Mouse (Mus musculus) gastrocnemius, postnatal 25 days (tissue): ENCODE measurements around the gene Gga2. TPM values are rescaled to one million over a fixed set of nuclear protein-coding genes. Genes with fewer than 3 reads are reported as not detected.

Experiments used
- DNase-seq: peaks from one replicate; pipeline ENCODE4 v3.0.0; 2022
- long read RNA-seq, 2 experiments: library from polyadenylated mRNA; stranded (forward); transcript quantifications; one replicate each; pipeline ENCODE4 v2.0.0; 2021
- total RNA-seq, 2 experiments: library from RNA; stranded (reverse); gene quantifications; 1 replicate in 1 of 2; 2 replicates in 1 of 2; pipeline ENCODE4 v1.2.3; 2021

Gene Gga2
- total RNA-seq: 10 to 100 TPM; 13.2 to 22.4 TPM
- long read RNA-seq, experiment 1, full-length matches to known transcripts: 14 of 17 reads
- long read RNA-seq, experiment 1, partial matches to known transcripts: 1 of 17 reads
- long read RNA-seq, experiment 1, other reads (novel, unspliced or antisense): 2 of 17 reads
- long read RNA-seq, experiment 2, full-length matches to known transcripts: 25 of 29 reads
- long read RNA-seq, experiment 2, partial matches to known transcripts: 2 of 29 reads
- long read RNA-seq, experiment 2, other reads (novel, unspliced or antisense): 2 of 29 reads

GRCm38 (mm10) chr7:122020667-122021354 is at the start of gene Gga2:
Gga2 (minus strand) TSS chr7:122021222.
- DNase-seq: peak; percentile 90

DNA sequence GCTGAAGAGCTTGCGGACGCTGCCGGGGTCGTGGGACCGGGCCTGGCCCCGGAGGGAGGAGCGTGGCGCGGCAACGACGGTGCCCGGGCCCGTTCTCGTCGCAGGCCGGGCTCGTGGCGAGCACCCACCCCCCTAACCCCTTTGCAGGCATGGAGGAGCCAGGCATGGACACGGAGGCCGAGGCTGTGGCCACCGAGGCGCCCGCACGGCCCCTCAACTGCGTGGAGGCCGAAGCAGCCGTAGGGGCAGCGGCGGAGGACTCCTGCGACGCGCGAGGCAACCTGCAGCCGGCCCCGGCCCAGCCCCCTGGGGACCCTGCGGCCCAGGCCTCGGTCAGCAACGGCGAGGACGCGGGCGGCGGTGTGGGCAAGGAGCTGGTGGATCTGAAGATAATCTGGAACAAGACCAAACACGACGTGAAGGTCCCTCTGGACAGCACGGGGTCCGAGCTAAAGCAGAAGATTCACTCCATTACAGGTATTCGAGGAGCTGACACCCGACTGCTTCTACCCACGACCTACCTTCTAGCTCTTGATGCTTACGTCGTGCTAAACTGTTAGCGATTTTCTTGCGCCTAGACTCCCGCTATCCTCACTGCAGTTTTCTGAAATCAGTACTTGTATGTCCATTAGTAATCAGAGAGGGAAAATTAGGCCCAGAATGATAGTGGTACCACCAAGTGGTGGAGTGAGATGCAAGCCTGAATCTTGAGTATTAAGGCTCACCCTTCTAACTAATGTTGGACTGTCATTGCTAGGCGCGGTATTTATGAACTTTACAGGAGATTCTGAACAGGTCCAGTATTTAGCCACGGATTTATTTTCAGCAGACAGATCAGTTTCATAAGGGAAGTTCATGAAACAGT is 46.7 kb upstream of the Gga2 start:
- no peak for DNase-seq

- peak; percentile 94 for DNase-seq
These were observed 46.0 kb upstream of the Gga2 start, which contains the start of the genes Ubfd1 and Ears2 for GRCm38 (mm10) chr7:122066945-122067516. Ubfd1 (plus strand) TSS chr7:122067175. Ears2 (minus strand) TSS chr7:122067263.

DNA sequence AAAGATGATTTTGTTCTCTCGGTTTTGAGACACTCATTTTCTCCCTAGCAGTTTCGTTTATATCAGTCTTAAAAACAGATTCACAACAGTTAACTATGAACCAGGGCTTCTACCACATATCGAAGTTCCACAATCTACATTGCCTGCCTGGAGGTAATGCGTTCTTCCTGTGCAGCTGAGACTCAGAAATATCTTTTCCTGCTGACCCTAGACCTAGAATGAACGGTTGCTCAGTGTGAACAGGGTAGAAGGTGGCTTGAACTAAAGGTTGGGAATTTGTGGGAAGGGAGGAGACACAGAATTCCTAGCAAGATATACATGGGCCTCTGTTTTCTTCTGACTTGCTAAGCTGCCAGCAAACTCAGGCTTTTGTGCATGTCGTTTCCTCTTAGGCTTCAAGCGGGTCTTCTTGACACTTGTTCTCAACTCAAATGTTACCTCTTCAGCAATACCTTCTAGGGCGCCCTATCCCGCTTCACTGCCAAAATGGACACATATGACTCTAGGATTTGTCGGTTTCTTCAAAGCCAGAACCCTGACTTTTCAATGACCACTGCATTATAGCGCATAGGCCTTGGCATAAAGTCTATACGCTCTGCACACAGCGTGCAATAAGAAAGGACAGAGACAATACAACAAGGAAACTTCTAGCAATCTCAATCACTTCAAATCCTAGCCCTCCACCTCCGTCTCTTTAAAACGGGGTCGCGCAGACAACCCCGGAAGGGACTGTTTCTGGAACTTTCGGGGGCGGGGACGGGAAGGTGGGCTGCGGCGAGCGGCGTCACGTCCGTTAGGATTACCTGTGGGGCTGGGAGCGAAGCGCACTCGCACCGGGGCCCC is 45.3 kb upstream of the Gga2 start:
- DNase-seq: no peak

GRCm38 (mm10) chr7:122065656-122066055 is 44.6 kb upstream of the Gga2 start:
- DNase-seq: no peak

DNA sequence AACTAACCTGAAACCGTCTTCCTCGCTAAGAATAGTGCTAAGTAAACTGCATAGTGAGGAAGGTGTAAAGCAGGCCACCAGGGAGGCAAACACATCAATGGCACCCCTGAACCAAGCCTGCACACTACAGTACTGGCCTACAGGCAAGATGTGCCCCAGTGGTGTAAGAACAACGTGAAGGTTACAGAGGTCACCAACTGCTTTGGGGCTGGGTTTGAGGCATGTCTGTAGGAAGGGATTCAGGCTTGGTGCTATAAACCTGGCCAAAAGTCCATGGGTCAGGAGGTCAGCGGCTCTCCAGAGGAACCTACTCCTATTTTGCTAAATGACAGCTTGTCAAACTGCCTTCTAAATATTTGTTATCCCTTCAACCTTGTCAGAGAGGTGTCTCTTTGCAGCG is 35.6 kb upstream of the Gga2 start:
- no peak for DNase-seq

GRCm38 (mm10) chr7:122050834-122051233 is 29.8 kb upstream of the Gga2 start:
- peak; percentile 16 for DNase-seq

DNA sequence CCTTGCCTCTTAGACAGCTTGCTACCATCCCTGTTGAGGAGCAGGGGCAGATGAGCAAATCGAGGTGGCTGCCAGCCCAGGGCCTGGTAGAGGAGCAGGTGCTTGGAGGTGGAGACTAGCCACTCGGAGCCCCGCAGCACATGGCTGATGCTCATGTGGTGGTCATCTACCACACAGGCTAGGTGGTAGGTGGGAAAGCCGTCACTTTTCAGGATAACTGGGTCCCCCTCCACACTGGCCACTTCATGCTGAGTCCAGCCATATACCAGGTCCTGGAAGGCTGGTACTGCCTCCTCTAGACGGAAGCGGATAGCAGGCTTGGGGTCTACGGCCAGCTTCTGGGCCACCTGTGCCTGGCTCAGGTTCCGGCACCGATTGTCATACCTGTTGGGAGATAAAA is 27.2 kb upstream of the Gga2 start:
- no peak for DNase-seq

- no peak for DNase-seq
These were observed 25.8 kb upstream of the Gga2 start for GRCm38 (mm10) chr7:122046813-122047212.

GRCm38 (mm10) chr7:122045711-122046110 is 24.7 kb upstream of the Gga2 start:
- no peak for DNase-seq

DNA sequence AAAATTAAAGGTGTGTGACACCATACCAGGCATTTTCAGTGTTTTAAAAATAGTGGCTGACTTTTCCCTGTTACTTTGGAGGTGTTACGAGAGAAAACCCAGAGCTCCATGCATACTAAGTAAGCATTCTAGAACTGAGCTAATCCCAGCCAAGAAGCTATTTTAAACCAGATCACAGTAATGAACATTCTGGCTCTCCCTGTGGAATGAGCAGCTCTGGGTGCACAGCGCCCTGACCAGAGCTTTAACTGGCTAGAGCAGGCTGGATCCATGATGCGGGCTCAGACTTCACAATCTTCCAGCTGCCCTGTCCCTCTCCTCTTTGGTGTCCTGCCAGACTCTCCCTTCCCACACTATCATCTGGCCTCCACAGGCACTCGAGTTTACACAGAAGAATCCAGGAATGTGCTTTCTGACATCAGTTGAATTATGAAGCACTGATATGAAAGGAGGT is 24.2 kb upstream of the Gga2 start:
- peak; percentile 45 for DNase-seq

DNA sequence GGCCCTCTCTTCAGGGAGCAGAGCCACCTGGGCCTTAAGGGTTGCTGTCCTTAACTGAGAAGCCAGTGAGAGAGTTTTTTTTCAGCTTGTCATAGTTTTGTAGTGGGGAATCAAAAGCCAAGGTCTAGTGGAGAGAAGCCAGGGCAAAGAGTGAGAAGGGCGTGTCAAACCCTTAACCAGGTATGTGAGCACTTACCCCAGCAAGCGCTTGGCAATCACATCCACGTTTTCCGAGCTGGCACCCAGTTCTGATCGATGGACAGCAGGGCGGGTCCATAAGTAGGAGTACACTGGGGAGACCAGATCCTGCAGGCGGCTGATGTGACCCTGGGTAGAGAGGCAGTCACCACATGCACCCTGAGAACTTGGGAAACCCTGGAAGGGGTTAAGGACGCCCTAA is 23.1 kb upstream of the Gga2 start:
- DNase-seq: no peak

DNA sequence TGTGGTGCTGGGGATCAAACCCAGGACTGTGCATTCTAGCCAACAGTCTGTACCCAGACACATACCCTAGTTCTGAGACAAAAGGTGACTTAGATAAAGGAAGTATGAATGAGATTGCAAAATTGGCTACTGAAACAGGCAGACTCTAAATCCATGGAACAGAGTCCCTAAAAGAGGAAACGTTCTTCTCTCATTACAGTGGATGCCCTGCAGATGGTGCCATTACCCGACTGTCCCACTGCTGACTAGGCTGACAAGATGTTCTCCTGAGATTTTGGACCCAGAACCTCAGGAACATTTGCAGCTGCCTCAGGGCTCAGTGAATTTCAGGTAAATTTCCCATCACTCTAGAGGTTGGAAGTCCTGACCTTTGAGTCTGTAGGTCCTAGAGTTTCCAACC is 13.3 kb upstream of the Gga2 start:
- DNase-seq: no peak

- no peak for DNase-seq
These were observed 12.3 kb upstream of the Gga2 start for GRCm38 (mm10) chr7:122033371-122033770.

GRCm38 (mm10) chr7:122022131-122022530 is 1.1 kb upstream of the Gga2 start:
- DNase-seq: no peak

- no peak for DNase-seq
These were observed 752 bp downstream of the Gga2 start for GRCm38 (mm10) chr7:122020273-122020666.

DNA sequence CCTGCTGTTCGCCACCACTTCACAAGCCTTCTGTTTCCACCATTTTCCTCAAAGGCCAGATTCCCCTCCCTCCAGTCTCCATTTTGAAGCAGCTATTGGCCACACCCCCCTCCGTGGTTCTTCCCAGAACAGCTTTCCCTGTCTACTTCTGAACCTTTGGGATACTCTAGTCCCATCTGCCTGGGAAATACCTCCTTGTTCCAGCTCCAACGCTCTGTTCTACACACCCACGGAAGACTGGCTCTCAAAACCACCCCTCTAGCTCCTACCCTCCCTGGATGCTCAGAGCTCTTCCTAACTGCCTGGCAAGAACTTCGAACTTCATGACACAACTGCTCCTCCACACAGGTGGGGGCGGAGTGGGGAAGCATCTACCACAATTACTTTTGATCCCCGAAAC is 2.0 kb downstream of the Gga2 start:
- DNase-seq: no peak

DNA sequence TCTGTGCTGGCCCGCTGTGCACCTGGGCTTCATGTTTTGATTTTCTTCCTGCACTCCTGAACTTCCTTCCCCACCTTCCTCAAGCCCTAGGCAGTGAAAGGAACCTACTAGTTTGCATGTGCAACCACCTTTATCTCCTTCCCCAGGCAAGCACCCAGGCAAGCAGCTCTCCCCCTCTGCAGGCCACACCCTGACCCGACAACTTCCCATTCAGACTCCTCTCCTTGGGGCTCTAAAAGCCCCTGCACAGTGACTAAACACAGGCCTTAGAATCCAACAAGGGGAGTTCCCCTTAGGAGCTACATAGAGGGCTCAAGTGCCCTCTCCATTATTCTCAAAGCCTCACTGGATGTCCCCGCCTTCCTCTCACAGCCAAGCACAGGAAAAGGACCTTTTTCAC is 2.8 kb downstream of the Gga2 start:
- DNase-seq: no peak

GRCm38 (mm10) chr7:122015734-122016133 is 5.3 kb downstream of the Gga2 start:
- DNase-seq: peak; percentile 39

DNA sequence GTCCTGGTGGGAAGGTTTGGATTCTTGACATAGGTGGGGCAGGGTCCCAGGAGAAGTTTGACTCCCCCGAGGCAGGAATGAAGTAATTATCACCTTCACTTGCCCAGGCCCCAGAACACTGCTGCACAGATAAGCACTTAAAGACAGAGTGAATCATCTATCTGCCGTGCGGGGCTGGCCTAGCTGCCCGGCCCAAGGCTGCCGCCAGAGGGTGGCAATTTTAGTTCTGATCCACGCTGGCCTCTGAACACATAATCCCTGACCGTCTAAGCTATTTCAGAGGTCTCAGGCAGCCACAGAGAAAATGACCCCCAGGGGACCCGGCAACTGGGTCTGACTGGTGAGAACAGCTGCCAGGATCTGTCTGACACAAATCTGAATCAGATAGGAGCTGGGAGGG is 5.9 kb downstream of the Gga2 start:
- peak; percentile 15 for DNase-seq

- no peak for DNase-seq
These were observed 8.1 kb downstream of the Gga2 start for GRCm38 (mm10) chr7:122012949-122013348.
